Mouse (Mus musculus) stomach, postnatal 0 days (tissue): ENCODE data around the gene Cpsf3.

ENCODE experiments used
- CTCF ChIP-seq: IDR thresholded peaks from 2 replicates; pipeline ENCODE4 v1.5.1; 2016; ENCODE audit warnings: antibody characterized with exemption, low read depth, mild to moderate bottlenecking, moderate library complexity
- EP300 ChIP-seq: optimal IDR thresholded peaks from 2 replicates; pipeline ENCODE3; 2016; ENCODE audit warnings: antibody characterized with exemption

GRCm38 (mm10) chr12:21285508-21286242 lies 484 bp downstream of the Cpsf3 start:
- TF ChIP-seq CTCF (0 out of 2 replicates have a peak, but pooled peaks have one; percentile 7), EP300 (no peak)
